Mouse (Mus musculus) MEL-GATA-1-ER (cell line): Measurements from ENCODE around the gene Rbfox1.

Experiments used
- DNase-seq: peaks from one replicate; pipeline ENCODE4 v3.0.0-alpha.2; 2012; ENCODE audit warnings: low read depth; ENCODE audit errors: extremely low read depth

The Rbfox1 gene

GRCm38 (mm10) chr16:6348581-6349241 lies 463.6 kb downstream of the Rbfox1 start:
- DNase-seq, result no peak

- DNase-seq, result no peak
These were observed 464.2 kb downstream of the Rbfox1 start for GRCm38 (mm10) chr16:6349381-6349780.

- DNase-seq, result no peak
These were observed 465.1 kb downstream of the Rbfox1 start for GRCm38 (mm10) chr16:6350256-6350655.

- no peak for DNase-seq
These were observed 468.0 kb downstream of the Rbfox1 start for GRCm38 (mm10) chr16:6353191-6353590.

- no peak for DNase-seq
These were observed 471.8 kb downstream of the Rbfox1 start for GRCm38 (mm10) chr16:6356931-6357330.

GRCm38 (mm10) chr16:6365793-6366192 lies 480.6 kb downstream of the Rbfox1 start:
- no peak for DNase-seq

GRCm38 (mm10) chr16:6366649-6367048 lies 481.5 kb downstream of the Rbfox1 start:
- DNase-seq, result no peak

GRCm38 (mm10) chr16:6380924-6381323 lies 495.8 kb downstream of the Rbfox1 start:
- no peak for DNase-seq

- DNase-seq, result no peak
These were observed 496.4 kb downstream of the Rbfox1 start for GRCm38 (mm10) chr16:6381572-6381971.

- no peak for DNase-seq
These were observed 497.6 kb downstream of the Rbfox1 start for GRCm38 (mm10) chr16:6382712-6383111.

GRCm38 (mm10) chr16:6390278-6390930 lies 505.2 kb downstream of the Rbfox1 start:
- DNase-seq, result no peak

GRCm38 (mm10) chr16:6396676-6397409 lies 511.7 kb downstream of the Rbfox1 start:
- no peak for DNase-seq

- no peak for DNase-seq
These were observed 512.5 kb downstream of the Rbfox1 start for GRCm38 (mm10) chr16:6397635-6398034.

- no peak for DNase-seq
These were observed 517.7 kb downstream of the Rbfox1 start for GRCm38 (mm10) chr16:6402816-6403215.

GRCm38 (mm10) chr16:6414846-6415245 lies 529.7 kb downstream of the Rbfox1 start:
- no peak for DNase-seq

GRCm38 (mm10) chr16:6421623-6422145 lies 536.5 kb downstream of the Rbfox1 start:
- no peak for DNase-seq

GRCm38 (mm10) chr16:6423878-6424409 lies 538.8 kb downstream of the Rbfox1 start:
- DNase-seq, result no peak

GRCm38 (mm10) chr16:6424738-6425137 lies 539.6 kb downstream of the Rbfox1 start:
- DNase-seq, result no peak

GRCm38 (mm10) chr16:6427292-6428281 lies 542.4 kb downstream of the Rbfox1 start:
- no peak for DNase-seq

GRCm38 (mm10) chr16:6430981-6431380 lies 545.8 kb downstream of the Rbfox1 start:
- no peak for DNase-seq

GRCm38 (mm10) chr16:6436445-6436844 lies 551.3 kb downstream of the Rbfox1 start:
- DNase-seq, result no peak
